Mouse (Mus musculus) mouse embryonic stem cell (cell line): ENCODE measurements around the gene Dusp8.

Source experiments
- in situ Hi-C, 2 experiments: fragments of 300-500 bp; cut with MboI; formaldehyde crosslinking; loops; 1 replicate in 1 of 2; 3 replicates in 1 of 2; pipeline ENCODE4 v1.14.3; 2019 to 2020; ENCODE audit warnings: low sequenced_read_pairs in 2 of 2, low pct_unique_long_range_greater_than_20kb in 1 of 2, mixed read lengths in 1 of 2; ENCODE audit not compliant: unreplicated experiment in 1 of 2

Gene Dusp8

DNA sequence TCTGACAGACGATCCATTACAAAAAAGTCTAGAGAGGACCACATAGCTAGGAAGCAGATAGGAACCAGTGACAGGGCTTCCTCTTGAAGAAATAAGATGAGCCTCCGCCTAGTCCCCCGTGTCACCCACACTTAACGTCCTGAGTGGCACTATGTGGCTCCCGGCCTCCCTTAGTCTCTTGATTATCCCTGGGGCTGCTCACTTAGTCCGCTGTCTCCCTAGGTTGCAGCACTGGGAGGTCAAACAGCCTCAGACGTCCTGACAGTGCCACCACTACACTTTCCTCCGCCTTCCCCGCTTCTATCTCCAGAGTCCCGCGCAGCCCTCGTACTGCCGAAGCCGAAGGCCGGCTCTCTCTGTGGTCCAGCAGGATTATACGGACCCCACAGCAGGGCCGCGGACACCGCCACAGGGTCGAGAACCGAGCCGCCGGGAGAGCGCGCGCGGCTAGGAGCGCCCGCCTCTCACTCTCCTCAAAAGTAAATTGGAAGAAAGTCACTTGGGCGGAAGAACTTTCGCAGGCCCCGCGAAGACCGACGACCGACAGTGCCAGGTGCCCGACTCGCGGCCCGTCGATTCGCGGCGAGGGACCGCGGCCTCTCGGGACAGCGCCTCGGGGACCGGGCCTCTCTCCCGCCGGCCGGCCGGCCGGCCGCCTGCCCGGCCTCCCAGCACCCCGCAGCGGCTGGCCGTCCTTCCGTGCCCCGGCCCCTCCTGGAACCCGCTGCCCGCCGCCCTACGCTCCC lies 35.3 kb downstream of the Dusp8 start:
- in situ Hi-C loops: no loop called here

- in situ Hi-C loops: no loop called here
Measured at GRCm38 (mm10) chr7:142059024-142059423, 36.6 kb downstream of the Dusp8 start.

- in situ Hi-C loops: no loop called here
Measured at GRCm38 (mm10) chr7:142057121-142057520, 38.5 kb downstream of the Dusp8 start.

- in situ Hi-C loops: no loop called here
Measured at GRCm38 (mm10) chr7:142056601-142057061, 39.0 kb downstream of the Dusp8 start.

- in situ Hi-C loops: no loop called here
Measured at GRCm38 (mm10) chr7:142055431-142055830, 40.2 kb downstream of the Dusp8 start.

- in situ Hi-C loops: no loop called here
Measured at GRCm38 (mm10) chr7:142050536-142050935, 45.1 kb downstream of the Dusp8 start.

- in situ Hi-C loops: no loop called here
Measured at GRCm38 (mm10) chr7:142045932-142046331, 49.7 kb downstream of the Dusp8 start.

DNA sequence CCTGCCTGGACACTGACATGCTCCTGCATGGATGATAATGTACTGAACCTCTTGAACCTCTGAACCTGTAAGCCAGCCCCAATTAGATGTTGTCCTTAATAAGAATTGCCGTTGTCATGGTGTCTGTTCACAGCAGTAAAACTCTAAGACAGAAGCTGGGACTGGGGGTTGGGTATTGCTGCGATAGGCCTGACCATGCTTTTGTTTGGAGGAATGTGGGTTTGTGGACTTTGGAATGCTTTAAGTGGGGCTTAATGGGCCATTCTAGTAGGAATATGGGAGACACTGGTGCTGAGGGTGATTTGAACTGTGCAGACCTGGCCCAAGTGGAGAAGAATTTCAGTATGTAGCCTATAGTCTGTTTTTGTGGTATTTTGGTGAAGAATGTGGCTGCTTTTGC lies 50.3 kb downstream of the Dusp8 start:
- in situ Hi-C loops: no loop called here

DNA sequence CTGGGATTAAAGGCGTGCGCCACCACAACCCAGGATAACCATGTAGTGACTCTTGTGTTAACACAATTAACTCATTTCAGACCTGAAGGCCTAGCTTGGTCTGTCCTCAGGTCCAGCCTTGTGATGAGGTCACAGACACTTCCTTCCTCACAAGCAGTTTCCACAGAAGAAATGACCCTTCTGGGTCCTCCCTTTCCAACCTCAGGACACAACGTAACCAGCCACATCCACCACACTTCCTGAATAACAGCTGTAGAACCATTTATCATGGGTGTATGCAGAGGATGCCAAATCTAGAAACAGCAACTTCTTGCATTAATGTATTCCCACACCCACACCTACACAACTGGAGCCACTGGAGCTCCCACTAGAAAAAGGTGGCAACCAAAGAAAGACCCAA lies 54.9 kb downstream of the Dusp8 start:
- in situ Hi-C loops: no loop called here

GRCm38 (mm10) chr7:142037553-142038170 lies 58.0 kb downstream of the Dusp8 start:
- in situ Hi-C loops: no loop called here

- in situ Hi-C loops: no loop called here
Measured at GRCm38 (mm10) chr7:142035048-142035811, 60.4 kb downstream of the Dusp8 start.

- in situ Hi-C loops: no loop called here
Measured at GRCm38 (mm10) chr7:142034198-142034597, 61.4 kb downstream of the Dusp8 start.

DNA sequence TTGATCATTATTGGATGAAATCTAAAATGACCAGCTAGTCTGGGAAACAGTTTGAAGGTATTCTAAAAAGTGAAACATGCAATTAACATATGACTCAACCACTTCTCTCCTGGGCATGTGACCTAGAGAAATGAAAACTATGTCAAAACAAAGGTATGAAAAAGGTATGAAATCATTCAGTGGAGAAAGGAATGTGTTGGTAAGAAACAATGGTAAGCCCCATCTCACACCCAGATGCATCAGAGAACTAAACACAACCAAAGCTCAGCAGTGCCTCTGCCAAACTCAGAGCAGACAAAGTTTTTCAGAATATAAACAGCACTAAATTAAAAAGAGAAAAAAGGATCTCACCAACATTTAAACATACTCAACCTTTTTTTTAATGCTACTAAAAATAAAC lies 65.6 kb downstream of the Dusp8 start:
- in situ Hi-C loops: no loop called here
